Mouse (Mus musculus) adrenal gland, adult 18-20 months (tissue): ENCODE measurements around the gene Safb. TPM values are rescaled to one million over a fixed set of nuclear protein-coding genes. Genes with fewer than 3 reads are reported as not detected.

Experiments
- DNase-seq, 2 experiments: peaks; one replicate each; pipeline ENCODE4 v3.0.0; 2021 to 2022; ENCODE audit warnings: low spot score in 2 of 2
- total RNA-seq, 2 experiments: library from RNA; stranded (reverse); gene quantifications; 1 replicate in 1 of 2; 2 replicates in 1 of 2; pipeline ENCODE4 v1.2.3; 2021

Gene Safb
- total RNA-seq, 2 experiments from 2014 or later, result 108 to 136 TPM

GRCm38 (mm10) chr17:56631807-56632206 lies 47.2 kb downstream of the Safb start:
- no peak for DNase-seq

GRCm38 (mm10) chr17:56634023-56634422 lies 49.4 kb downstream of the Safb start:
- DNase-seq, result no peak

- no peak for DNase-seq
Measured at GRCm38 (mm10) chr17:56643237-56643636, 58.6 kb downstream of the Safb start.

GRCm38 (mm10) chr17:56647546-56647945 lies 62.9 kb downstream of the Safb start:
- no peak for DNase-seq

- no peak for DNase-seq
Measured at GRCm38 (mm10) chr17:56651801-56652200, 67.2 kb downstream of the Safb start.

- no peak for DNase-seq
Measured at GRCm38 (mm10) chr17:56654771-56655170, 70.1 kb downstream of the Safb start.

GRCm38 (mm10) chr17:56655311-56655710 lies 70.7 kb downstream of the Safb start:
- no peak for DNase-seq

Other genes with a start within 250 kb of the Safb start
- 100 to 1,000 TPM; 130 to 188 TPM for gene Ptprs, start 108.3 kb upstream of the Safb start, total RNA-seq
- gene Znrf4, start 72.4 kb upstream of the Safb start, total RNA-seq, result not detected
- 1 to 10 TPM in 1 of 2 experiments, under 1 TPM in 1; 0.86 to 1.0 TPM for gene Gm20219, start 30.4 kb upstream of the Safb start, total RNA-seq
- gene Safb2, start 240 bp upstream of the Safb start, total RNA-seq, result 100 to 1,000 TPM; 117 to 153 TPM
- 100 to 1,000 TPM; 360 to 384 TPM for gene 2410015M20Rik, start 24.9 kb downstream of the Safb start, total RNA-seq
- 100 to 1,000 TPM; 765 to 908 TPM for gene Rpl36, start 28.6 kb downstream of the Safb start, total RNA-seq
- 100 to 1,000 TPM; 458 to 700 TPM for gene Lonp1, start 42.1 kb downstream of the Safb start, total RNA-seq
- gene Catsperd, start 43.3 kb downstream of the Safb start, total RNA-seq, result 1 to 10 TPM; 2.4 to 4.3 TPM
- 10 to 100 TPM; 64.9 to 75.7 TPM for gene Ranbp3, start 88.5 kb downstream of the Safb start, total RNA-seq
- gene Ndufa11, start 132.9 kb downstream of the Safb start, total RNA-seq, result 100 to 1,000 TPM; 276 to 402 TPM
- 10 to 100 TPM; 20.1 to 26.1 TPM for gene Vmac, start 133.2 kb downstream of the Safb start, total RNA-seq
- gene Nrtn, start 172.7 kb downstream of the Safb start, total RNA-seq, result 1 to 10 TPM; 3.4 to 4.0 TPM
- 10 to 100 TPM; 28.3 to 31.3 TPM for gene Dus3l, start 179.9 kb downstream of the Safb start, total RNA-seq
- under 1 TPM; 0.48 to 0.93 TPM for gene Prr22, start 185.4 kb downstream of the Safb start, total RNA-seq
- 1 to 10 TPM; 3.8 to 5.6 TPM for gene Rfx2, start 246.2 kb downstream of the Safb start, total RNA-seq